Mouse (Mus musculus) cerebellum, adult 2 months (tissue): ENCODE results near the gene Adal.

ENCODE experiments used
- CTCF ChIP-seq: fragments of 200-500 bp; IDR thresholded peaks from 2 replicates; pipeline ENCODE4 v1.5.1; 2011; ENCODE audit warnings: low read depth, mild to moderate bottlenecking, control low read depth, low read length, moderate library complexity, borderline replicate concordance; ENCODE audit not compliant: insufficient read depth
- POLR2A ChIP-seq: fragments of 200-500 bp; IDR thresholded peaks from 2 replicates; pipeline ENCODE4 v1.6.1; 2011; ENCODE audit warnings: low read length, control low read depth, borderline replicate concordance; ENCODE audit not compliant: insufficient read depth

- no peak for TF ChIP-seq CTCF
- peak; percentile 62; the same call in 1 of the 2 replicates for TF ChIP-seq POLR2A
Observed at GRCm38 (mm10) chr2:121170980-121171742, 30.9 kb downstream of the Adal start, which contains the start of gene Zscan29.
